Mouse (Mus musculus): Measurements from ENCODE around the gene Clcc1.

DNA sequence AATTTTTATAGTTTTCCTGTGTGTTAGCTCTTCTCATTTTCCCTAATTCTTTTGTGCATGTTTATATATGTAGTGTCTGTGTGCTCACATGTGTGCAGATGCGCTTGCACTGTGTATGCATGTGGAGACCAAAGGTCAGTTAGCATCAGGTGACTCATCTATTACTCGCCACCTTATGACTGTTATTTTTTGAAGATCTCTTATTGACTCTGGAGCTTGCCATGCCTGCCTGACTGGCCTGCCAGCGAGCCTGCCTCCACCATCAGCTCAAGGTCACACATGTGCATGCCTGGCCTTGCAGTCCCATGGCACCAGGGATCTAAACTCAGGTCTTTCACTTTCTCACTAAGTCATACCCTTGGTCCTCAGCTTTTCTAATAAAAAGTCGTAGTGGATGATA lies 12.7 kb upstream of the Clcc1 start:
- no peak for TF ChIP-seq POLR2A (IDR thresholded peaks at IDR 0.05; ENCODE audit: borderline replicate concordance, extremely low read depth, insufficient read depth, insufficient read length, poor library complexity, severe bottlenecking)
- TF ChIP-seq CTCF (IDR thresholded peaks at IDR 0.05; ENCODE audit: borderline replicate concordance, extremely low read depth, insufficient read depth, insufficient read length) = no peak

Measured in brain, embryonic 14.5 days (tissue).